Mouse (Mus musculus): ENCODE data around the gene Gm26620. TPM values are rescaled to one million over a fixed set of nuclear protein-coding genes. Genes with fewer than 3 reads are reported as not detected.

Gene Gm26620
- total RNA-seq, 2 experiments from 2014 or later, result not detected

DNA sequence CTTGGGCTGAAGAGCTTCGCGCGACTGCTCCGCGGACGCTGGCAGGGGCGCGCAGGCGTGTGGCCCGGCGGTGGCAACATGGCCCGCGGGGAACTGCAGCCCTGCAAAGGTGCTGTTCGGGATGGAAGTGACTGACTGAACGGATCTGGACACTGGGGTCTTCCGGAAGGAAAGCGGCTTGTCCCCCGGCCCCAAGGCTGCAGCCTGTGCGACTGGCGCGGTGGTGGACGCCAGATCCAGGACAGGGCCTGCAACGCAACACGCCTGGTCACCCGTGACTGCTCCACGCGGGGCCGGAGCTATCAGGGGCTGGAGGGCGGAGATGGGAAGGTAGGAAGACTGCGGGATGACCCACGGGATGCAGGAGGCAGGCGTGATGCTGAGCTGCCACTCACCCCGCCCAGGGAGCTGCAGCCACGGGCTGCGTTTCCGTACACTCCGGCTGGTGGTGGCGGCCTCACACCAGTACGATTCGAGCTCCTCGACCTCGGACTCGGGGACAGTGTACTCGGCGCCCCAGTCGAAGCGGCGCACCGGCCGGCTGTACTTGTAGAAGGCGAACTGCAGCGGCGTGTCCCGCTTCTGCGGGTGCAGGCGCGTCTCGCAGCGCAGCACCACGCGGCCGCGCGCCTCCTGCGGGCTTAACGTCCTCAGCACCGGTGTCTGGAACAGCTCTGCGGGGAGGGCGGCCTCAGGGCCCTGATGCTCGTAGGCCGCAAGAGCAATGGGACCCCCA, 22.8 kb downstream of the Gm26620 start:
- peak; percentile 52 for ATAC-seq (replicated peaks; ENCODE audit: poor library complexity, severe bottlenecking)

DNA sequence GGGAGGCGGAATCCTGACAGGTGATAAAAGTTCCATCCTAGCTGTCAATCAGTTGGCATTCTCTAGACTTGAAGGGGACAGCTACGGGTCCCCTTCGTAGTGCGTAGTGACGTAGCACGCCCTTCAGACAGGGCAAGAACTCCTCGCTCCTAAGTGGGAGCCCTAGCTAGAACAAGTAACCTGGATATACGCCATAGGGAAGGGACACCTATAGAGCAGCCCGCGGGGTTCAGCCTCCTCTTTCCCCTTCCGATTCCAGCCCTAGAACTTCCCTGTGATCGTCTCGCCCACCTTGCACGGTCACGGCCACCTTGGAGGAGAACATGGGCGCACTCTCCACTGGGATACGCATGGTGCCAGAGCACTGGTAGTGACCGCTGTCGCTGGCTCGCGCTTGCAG, 23.5 kb downstream of the Gm26620 start:
- 0 out of 2 replicates have a peak, but pooled peaks have one; percentile 13 for ATAC-seq (replicated peaks; ENCODE audit: poor library complexity, severe bottlenecking)

DNA sequence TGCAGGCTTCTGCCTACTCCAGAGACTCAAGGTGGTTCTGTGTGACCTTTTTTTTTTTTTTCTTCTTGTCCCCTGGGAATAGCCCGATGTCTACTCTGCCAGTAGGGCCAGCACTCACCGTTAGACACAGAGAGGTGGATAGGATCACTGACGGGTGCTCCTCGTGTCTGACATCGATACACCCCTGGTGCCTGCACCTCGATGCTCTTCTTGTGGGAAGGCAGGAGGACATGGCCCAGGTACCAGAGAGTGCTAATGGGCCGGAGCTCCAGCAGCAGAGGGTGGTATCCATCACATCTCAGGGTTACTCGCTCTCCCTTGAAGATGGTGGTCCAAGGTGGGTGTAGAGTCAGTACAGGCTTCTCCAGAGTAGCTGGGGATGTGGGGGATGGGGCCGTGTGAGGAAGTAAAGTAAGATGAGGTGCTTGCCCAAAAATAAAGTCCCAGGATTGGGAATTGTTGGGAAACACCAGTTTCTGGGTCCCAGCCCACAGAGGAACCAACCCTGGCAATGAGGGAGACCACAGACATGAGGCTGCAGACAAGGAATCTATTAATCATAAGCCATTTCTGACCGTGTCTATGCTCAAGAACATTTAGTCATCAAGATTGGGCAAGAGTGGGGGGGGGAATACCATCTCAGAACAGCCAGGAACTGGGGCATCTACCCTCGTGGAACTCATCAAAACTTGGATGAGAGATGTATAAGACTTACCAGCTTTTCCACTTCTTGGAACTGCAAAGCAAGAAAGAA, 27.2 kb downstream of the Gm26620 start:
- peak; percentile 74 for ATAC-seq (replicated peaks; ENCODE audit: poor library complexity, severe bottlenecking)

GRCm38 (mm10) chr1:170912891-170913615, 28.2 kb downstream of the Gm26620 start, which contains the start of gene Fcrlb:
Fcrlb (minus strand) TSS chr1:170912941.
- no peak for ATAC-seq (replicated peaks; ENCODE audit: poor library complexity, severe bottlenecking)

DNA sequence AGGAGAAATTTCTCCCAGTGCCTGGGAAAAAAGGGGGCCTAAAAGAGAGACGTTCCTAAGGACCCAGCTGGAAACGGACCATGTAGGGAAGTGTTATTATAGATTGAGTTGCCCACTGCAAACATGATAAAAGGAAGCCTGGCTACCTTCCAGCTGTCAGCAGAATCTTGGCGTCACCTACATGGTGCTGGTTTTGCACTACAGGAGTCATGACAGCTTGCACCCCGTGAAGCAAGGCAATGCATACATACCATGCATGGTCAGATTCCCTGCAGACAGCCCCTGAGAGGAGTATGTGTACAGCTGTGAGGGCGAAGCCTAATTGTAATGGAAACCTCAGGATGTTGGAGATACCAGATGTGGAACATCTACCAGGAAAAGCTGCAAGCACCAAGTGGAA, 30.8 kb downstream of the Gm26620 start:
- ATAC-seq (replicated peaks; ENCODE audit: poor library complexity, severe bottlenecking), result no peak

GRCm38 (mm10) chr1:170919308-170919707, 34.4 kb downstream of the Gm26620 start:
- peak; percentile 72 for ATAC-seq (replicated peaks; ENCODE audit: poor library complexity, severe bottlenecking)

GRCm38 (mm10) chr1:170924485-170924884, 39.6 kb downstream of the Gm26620 start:
- peak; percentile 94 for ATAC-seq (replicated peaks; ENCODE audit: poor library complexity, severe bottlenecking)

DNA sequence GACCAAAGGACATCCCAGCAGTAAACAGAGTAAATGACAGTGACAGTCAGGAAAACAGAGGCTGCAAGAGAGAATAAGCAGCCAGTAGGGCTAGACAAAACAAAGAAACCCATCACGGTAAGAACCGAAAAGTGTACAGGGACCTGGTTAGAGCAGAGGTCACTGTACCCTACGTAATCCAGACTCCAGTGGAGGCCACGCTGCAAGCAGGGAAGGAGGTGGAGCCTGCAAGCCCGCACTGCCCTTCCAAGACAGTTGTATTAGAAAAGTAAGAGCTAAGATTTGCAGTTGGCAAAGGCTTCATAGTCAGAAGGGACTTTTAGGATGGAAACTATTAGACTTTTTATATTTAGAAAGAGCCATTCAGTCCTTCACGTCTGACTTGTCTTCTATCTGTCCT, 42.1 kb downstream of the Gm26620 start:
- ATAC-seq (replicated peaks; ENCODE audit: poor library complexity, severe bottlenecking), result no peak

GRCm38 (mm10) chr1:170927378-170927777, 42.5 kb downstream of the Gm26620 start, which contains the start of gene Fcrla:
Fcrla (minus strand) TSS chr1:170927583.
- ATAC-seq (replicated peaks; ENCODE audit: poor library complexity, severe bottlenecking), result no peak

- ATAC-seq (replicated peaks; ENCODE audit: poor library complexity, severe bottlenecking), result no peak; the same call in 1 of the 2 replicates
Measured at GRCm38 (mm10) chr1:170928467-170928866, 43.6 kb downstream of the Gm26620 start.

- no peak for ATAC-seq (replicated peaks; ENCODE audit: poor library complexity, severe bottlenecking)
Measured at GRCm38 (mm10) chr1:170929245-170929644, 44.4 kb downstream of the Gm26620 start.

- ATAC-seq (replicated peaks; ENCODE audit: poor library complexity, severe bottlenecking), result peak; percentile 17; the same call in 1 of the 2 replicates
Measured at GRCm38 (mm10) chr1:170932043-170932442, 47.2 kb downstream of the Gm26620 start.

DNA sequence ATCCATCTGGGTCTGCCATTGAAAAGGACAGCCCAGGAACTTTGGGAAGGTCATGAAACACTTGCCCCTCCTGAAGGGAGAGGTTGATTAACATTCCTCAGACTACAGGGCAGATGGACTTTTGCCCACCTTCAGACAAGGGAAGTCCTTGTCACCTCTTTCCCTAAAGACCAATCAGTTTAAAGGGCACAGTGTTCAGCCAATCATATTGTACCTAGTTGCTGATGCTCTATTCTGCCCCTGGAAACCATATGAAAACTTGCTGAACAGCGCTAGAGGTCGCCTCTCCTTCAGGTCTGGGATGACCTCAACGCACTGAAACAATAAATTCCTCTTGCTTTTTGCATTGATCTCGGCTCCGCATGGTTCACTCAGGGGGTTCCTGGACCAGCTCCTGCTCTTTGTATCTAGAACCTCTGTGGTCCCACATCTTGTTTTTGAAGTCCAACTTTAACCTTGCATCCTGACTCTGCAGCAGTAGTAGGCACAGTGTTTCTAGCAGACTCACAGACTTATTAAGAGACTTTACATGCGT, 48.6 kb downstream of the Gm26620 start:
- no peak for ATAC-seq (replicated peaks; ENCODE audit: poor library complexity, severe bottlenecking)

GRCm38 (mm10) chr1:170933940-170934339, 49.1 kb downstream of the Gm26620 start:
- peak; percentile 56 for ATAC-seq (replicated peaks; ENCODE audit: poor library complexity, severe bottlenecking)

DNA sequence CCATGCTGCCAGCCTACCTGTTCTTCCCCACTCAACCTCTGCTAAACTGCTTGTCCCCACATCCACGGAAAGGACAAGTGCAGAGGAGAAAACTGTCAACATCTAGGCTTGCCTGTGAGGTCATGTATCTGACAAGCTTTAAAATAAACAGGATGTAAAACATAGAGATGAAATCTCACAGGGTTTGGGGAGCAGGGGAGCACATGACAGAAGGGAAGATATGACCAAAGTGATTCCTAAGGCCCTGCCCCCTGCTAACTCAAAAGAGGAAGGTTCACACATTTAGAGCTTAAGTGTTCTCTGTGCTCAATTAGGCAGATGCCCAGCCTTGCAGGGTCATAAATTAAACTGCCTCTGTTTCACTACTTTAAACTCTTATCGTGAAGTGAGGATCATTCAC, 49.5 kb downstream of the Gm26620 start:
- ATAC-seq (replicated peaks; ENCODE audit: poor library complexity, severe bottlenecking), result peak; percentile 72

Other genes starting within 250 kb of the Gm26620 start
- not detected in 2 replicates for gene Olfml2b, start 240.5 kb upstream of the Gm26620 start, total RNA-seq (2014; fragmentation: Nextera tagmentation)
- gene Olfml2b, start 240.5 kb upstream of the Gm26620 start, total RNA-seq (2017), result 0.90 and 1.1 TPM in 2 replicates
- 19.2 and 27.1 TPM in 2 replicates for gene Atf6, start 17.3 kb upstream of the Gm26620 start, total RNA-seq (2014; fragmentation: Nextera tagmentation)
- gene Atf6, start 17.3 kb upstream of the Gm26620 start, total RNA-seq (2017), result 27.5 and 30.5 TPM in 2 replicates
- 16.9 and 18.2 TPM in 2 replicates for gene Dusp12, start 475 bp downstream of the Gm26620 start, total RNA-seq (2014; fragmentation: Nextera tagmentation)
- 10.3 and 10.9 TPM in 2 replicates for gene Dusp12, start 475 bp downstream of the Gm26620 start, total RNA-seq (2017)
- not detected in 2 replicates for gene Fcrlb, start 27.9 kb downstream of the Gm26620 start, total RNA-seq (2014; fragmentation: Nextera tagmentation)
- gene Fcrlb, start 27.9 kb downstream of the Gm26620 start, total RNA-seq (2017), result not detected in 2 replicates
- not detected in 2 replicates for gene Fcrla, start 42.5 kb downstream of the Gm26620 start, total RNA-seq (2014; fragmentation: Nextera tagmentation)
- not detected in 2 replicates for gene Fcrla, start 42.5 kb downstream of the Gm26620 start, total RNA-seq (2017)
- gene Fcgr2b, start 91.5 kb downstream of the Gm26620 start, total RNA-seq (2014; fragmentation: Nextera tagmentation), result 106 and 115 TPM in 2 replicates
- gene Fcgr2b, start 91.5 kb downstream of the Gm26620 start, total RNA-seq (2017), result 106 and 143 TPM in 2 replicates
- 0.58 and 2.9 TPM in 2 replicates for gene Fcgr4, start 133.9 kb downstream of the Gm26620 start, total RNA-seq (2014; fragmentation: Nextera tagmentation)
- gene Fcgr4, start 133.9 kb downstream of the Gm26620 start, total RNA-seq (2017), result 3.1 and 3.5 TPM in 2 replicates
- 274 and 310 TPM in 2 replicates for gene Fcgr3, start 179.9 kb downstream of the Gm26620 start, total RNA-seq (2014; fragmentation: Nextera tagmentation)
- gene Fcgr3, start 179.9 kb downstream of the Gm26620 start, total RNA-seq (2017), result 498 and 520 TPM in 2 replicates
- gene Cfap126, start 228.9 kb downstream of the Gm26620 start, total RNA-seq (2014; fragmentation: Nextera tagmentation), result 1.7 and 3.8 TPM in 2 replicates
- 0.47 and 1.5 TPM in 2 replicates for gene Cfap126, start 228.9 kb downstream of the Gm26620 start, total RNA-seq (2017)